Mouse (Mus musculus) c-Kit-positive CD71-negative TER-119-negative erythroid progenitor cells, embryonic 14.5 days (primary cell): ENCODE measurements around the gene Aurka.

Experiments
- DNase-seq: peaks from one replicate; pipeline ENCODE4 v3.0.0-alpha.2; 2013; ENCODE audit warnings: low read depth

The Aurka gene

DNA sequence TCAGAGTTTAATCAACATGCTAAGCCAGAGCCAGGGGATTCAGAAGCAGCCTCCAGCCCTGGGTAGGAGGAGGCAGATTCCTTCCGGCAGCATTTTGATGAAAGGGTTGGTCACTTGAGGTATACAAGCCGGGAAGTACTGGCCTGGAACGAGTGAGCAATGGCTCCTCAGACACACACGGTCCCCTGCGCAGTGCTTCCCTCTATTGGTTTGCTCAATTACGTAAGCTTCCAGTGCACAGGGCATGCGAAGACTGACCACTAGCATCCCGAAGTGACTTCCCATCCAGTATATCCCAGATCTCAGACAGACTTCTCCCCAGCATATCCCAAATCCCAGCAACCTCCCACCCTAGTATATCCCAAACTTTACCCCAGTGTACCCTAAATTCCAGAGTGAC is 42.1 kb downstream of the Aurka start:
- no peak for DNase-seq

GRCm38 (mm10) chr2:172320878-172321277 is 49.5 kb downstream of the Aurka start:
- peak; percentile 58 for DNase-seq

DNA sequence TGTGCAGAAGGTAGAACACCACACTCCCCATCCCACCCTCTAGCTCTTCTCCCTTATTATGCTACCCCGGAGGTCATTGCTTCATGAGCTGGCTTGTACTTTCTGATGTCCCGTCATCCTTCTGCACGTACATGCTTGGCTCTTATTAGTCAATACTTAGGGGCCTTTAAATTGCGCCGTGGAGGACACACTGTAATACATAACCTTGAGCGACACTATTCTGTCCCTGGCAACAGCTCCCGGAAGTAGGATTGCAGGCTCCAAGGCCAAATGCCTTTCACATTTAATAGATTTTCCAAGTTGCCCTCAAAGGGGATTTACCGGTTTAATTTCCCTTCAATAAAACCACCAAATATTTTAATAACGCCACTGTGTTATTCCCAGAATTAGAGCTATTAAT is 58.6 kb downstream of the Aurka start:
- no peak for DNase-seq

DNA sequence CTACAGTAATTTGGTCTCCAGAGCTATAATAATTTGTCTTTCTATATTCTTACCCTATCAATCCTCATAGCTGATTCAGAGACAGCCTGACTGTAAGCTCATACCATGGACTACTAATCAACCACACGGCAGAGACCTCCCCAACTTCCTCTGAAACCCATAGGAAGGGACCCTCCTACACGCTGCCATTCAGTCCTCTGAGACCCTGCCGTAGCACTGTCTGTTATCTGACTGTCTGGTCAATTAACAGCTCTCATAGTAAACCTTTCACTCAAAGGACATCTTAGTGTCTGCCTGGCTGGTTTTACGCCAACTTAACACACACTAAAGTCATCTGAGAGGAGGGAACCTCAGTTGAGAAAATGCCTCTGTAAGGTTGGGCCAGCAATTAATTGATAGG is 63.8 kb downstream of the Aurka start:
- no peak for DNase-seq
